8 mouse cellular contexts compared by ENCODE assay signal in the genomic region with DNA sequence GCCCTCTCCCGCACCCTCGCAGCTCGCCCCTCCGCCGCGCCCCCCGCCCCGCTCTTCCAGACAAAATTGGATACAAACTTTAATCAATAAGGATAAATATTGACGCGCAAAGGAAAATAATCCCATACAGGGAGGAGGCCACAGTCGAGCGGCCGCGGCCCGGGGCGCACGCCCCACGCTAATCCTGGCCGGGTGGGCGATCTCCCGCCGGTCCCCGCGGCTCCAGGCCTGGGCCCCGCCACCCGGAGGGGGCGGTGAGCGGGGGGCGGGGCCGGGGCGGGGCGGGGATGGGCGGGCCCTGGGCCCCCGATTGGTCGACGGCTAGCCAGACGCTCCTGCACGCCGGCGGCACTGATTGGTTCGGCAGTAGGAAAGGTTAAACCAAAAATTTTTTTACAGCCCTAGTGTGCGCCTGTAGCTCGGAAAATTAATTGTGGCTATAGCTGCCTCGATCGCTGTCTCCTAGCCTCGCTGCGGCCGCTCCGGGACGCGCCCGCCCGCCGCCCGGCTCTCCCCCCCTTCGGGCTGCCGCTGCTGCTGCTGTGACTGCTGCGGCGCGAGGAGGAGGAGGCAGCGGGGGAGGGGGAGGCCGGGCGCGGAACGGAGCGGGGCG. TPM values are rescaled to one million over a fixed set of nuclear protein-coding genes. Genes with fewer than 3 reads are reported as not detected.
DNase-seq lines count a peak whose midpoint lies in the region; ATAC-seq lines count a peak whose summit lies in the region.

No protein-coding gene starts in this region.

- H3K4me1 ChIP-seq in heart, embryonic 13.5 days: peaks cover 10% of the 10 kb centered on the region
- peaks cover 5% of the 10 kb centered on the region; the same call in 1 of the 2 replicates for H3K4me1 ChIP-seq in hindbrain, embryonic 11.5 days (replicated peaks; ENCODE audit: control insufficient read depth, insufficient read depth, low read length)
- peaks cover 7% of the 10 kb centered on the region for H3K4me1 ChIP-seq in limb, embryonic 12.5 days (replicated peaks)

- no peaks in the 10 kb centered on the region for H3K9me3 ChIP-seq in heart, embryonic 13.5 days
- no peaks in the 10 kb centered on the region for H3K9me3 ChIP-seq in hindbrain, embryonic 11.5 days (ENCODE audit: control insufficient read depth, low read length)
- no peaks in the 10 kb centered on the region for H3K9me3 ChIP-seq in limb, embryonic 12.5 days

- H3K27ac ChIP-seq in heart, embryonic 13.5 days (replicated peaks): no peak overlapping the region
- H3K27ac ChIP-seq in hindbrain, embryonic 11.5 days (ENCODE audit: low read depth, low read length): no peak overlapping the region
- H3K27ac ChIP-seq in limb, embryonic 12.5 days: no peak overlapping the region

- H3K4me2 ChIP-seq in heart, embryonic 13.5 days: peak overlapping the region; percentile 68
- peak overlapping the region; percentile 45 for H3K4me2 ChIP-seq in hindbrain, embryonic 11.5 days (replicated peaks; ENCODE audit: low read depth, low read length)
- peak overlapping the region; percentile 60 for H3K4me2 ChIP-seq in limb, embryonic 12.5 days

- peaks cover 90% of the 10 kb centered on the region for H3K27me3 ChIP-seq in heart, embryonic 13.5 days (replicated peaks)
- H3K27me3 ChIP-seq in hindbrain, embryonic 11.5 days (ENCODE audit: control insufficient read depth, insufficient read depth, low read length): peaks cover 80% of the 10 kb centered on the region
- peaks cover 73% of the 10 kb centered on the region for H3K27me3 ChIP-seq in limb, embryonic 12.5 days

- H3K4me3 ChIP-seq in heart, embryonic 13.5 days: peak overlapping the region; percentile 49
- peak overlapping the region; percentile 34 for H3K4me3 ChIP-seq in hindbrain, embryonic 11.5 days (ENCODE audit: low read depth, low read length)
- peak overlapping the region; percentile 41 for H3K4me3 ChIP-seq in limb, embryonic 12.5 days (replicated peaks)

- H3K36me3 ChIP-seq in heart, embryonic 13.5 days: no peaks in the 10 kb centered on the region
- no peaks in the 10 kb centered on the region for H3K36me3 ChIP-seq in hindbrain, embryonic 11.5 days (ENCODE audit: control insufficient read depth, insufficient read depth, low read length)
- no peaks in the 10 kb centered on the region for H3K36me3 ChIP-seq in limb, embryonic 12.5 days

- no peak overlapping the region; the same call in 1 of the 2 replicates for H3K9ac ChIP-seq in heart, embryonic 13.5 days
- H3K9ac ChIP-seq in hindbrain, embryonic 11.5 days (ENCODE audit: low read depth, low read length): no peak overlapping the region
- no peak overlapping the region; the same call in 1 of the 2 replicates for H3K9ac ChIP-seq in limb, embryonic 12.5 days (replicated peaks)

- peak; percentile 68; the same call in 1 of the 2 replicates for ATAC-seq in heart, embryonic 13.5 days (ENCODE audit: extremely low read depth, insufficient number of reproducible peaks, low FRiP score, low TSS enrichment)
- ATAC-seq in common myeloid progenitor, adult 5-6 weeks (replicated peaks; ENCODE audit: low read depth, poor library complexity, severe bottlenecking): peak; percentile 20; the same call in 1 of the 2 replicates
- ATAC-seq in hindbrain, embryonic 11.5 days (ENCODE audit: low FRiP score): peak; percentile 88
- ATAC-seq in limb, embryonic 12.5 days (ENCODE audit: insufficient number of reproducible peaks, insufficient read depth, low FRiP score, low TSS enrichment, low read depth): peak; percentile 87

- no peak for DNase-seq in heart, adult 18-20 months
- peak; percentile 66 for DNase-seq in hindbrain, embryonic 11.5 days (ENCODE audit: low spot score)
- DNase-seq in retina, postnatal 1 day: peak; percentile 85
- DNase-seq in gastrocnemius, postnatal 25 days: no peak
- no peak for DNase-seq in lung, postnatal 10 days

- WGBS in heart, embryonic 13.5 days: under 1% methylated on average over 56 of the region's 67 CpGs
- 1% methylated on average over 39 of the region's 67 CpGs for WGBS in hindbrain, embryonic 11.5 days
- WGBS in limb, embryonic 12.5 days: under 1% methylated on average over 45 of the region's 67 CpGs

RNA-seq across cellular contexts. Expression of a gene that starts 1.2 kb away (rescaled TPM):
- 0.12 TPM in 1 of 2 replicates, not detected in the other for polyA plus RNA-seq in heart, embryonic 13.5 days (2015; fragmentation: Nextera tagmentation; extraction: Ambion mirVana)
- not detected for total RNA-seq in heart, adult 18-20 months (2021)
- total RNA-seq in common myeloid progenitor, adult 5-6 weeks (2017): not detected in 2 replicates
- polyA plus RNA-seq in hindbrain, embryonic 11.5 days (2014; fragmentation: Nextera tagmentation; extraction: Ambion mirVana): 0.39 and 0.49 TPM in 2 replicates
- polyA plus RNA-seq in limb, embryonic 12.5 days (2016; fragmentation: Nextera tagmentation; extraction: Ambion mirVana): not detected in 2 replicates
- not detected for total RNA-seq in gastrocnemius, postnatal 25 days (2021)

RNA-seq across cellular contexts. Expression of a gene that starts 1.3 kb away (rescaled TPM):
- polyA plus RNA-seq in heart, embryonic 13.5 days (2015; fragmentation: Nextera tagmentation; extraction: Ambion mirVana): not detected in 2 replicates
- not detected for total RNA-seq in heart, adult 18-20 months (2021)
- total RNA-seq in common myeloid progenitor, adult 5-6 weeks (2017): not detected in 2 replicates
- 0.08 TPM in 1 of 2 replicates, not detected in the other for polyA plus RNA-seq in hindbrain, embryonic 11.5 days (2014; fragmentation: Nextera tagmentation; extraction: Ambion mirVana)
- not detected in 2 replicates for polyA plus RNA-seq in limb, embryonic 12.5 days (2016; fragmentation: Nextera tagmentation; extraction: Ambion mirVana)
- not detected for total RNA-seq in gastrocnemius, postnatal 25 days (2021)

Comparison
In these comparisons a context has a peak if more than half of its experiments do, and no peak if none do; other contexts are left out.
1. ATAC-seq: peak in every context shown above with its lines; median percentile 88 in hindbrain, embryonic 11.5 days; 87 in limb, embryonic 12.5 days; 68 in heart, embryonic 13.5 days; 20 in common myeloid progenitor, adult 5-6 weeks.
2. DNase-seq: peak in hindbrain, embryonic 11.5 days (single experiment) and retina, postnatal 1 day (single experiment); none in heart, adult 18-20 months (0 of 2), gastrocnemius, postnatal 25 days (single experiment) and lung, postnatal 10 days (single experiment).
3. Peak in every context shown above with its lines, with median percentiles within 50 percentile points of each other: H3K4me2 ChIP-seq and H3K4me3 ChIP-seq.